Mouse (Mus musculus): Measurements from ENCODE around the gene Gdf1.
A peak's percentile ranks its signal among the peaks of the same experiment; 100 is the strongest.

Gene Gdf1

DNA sequence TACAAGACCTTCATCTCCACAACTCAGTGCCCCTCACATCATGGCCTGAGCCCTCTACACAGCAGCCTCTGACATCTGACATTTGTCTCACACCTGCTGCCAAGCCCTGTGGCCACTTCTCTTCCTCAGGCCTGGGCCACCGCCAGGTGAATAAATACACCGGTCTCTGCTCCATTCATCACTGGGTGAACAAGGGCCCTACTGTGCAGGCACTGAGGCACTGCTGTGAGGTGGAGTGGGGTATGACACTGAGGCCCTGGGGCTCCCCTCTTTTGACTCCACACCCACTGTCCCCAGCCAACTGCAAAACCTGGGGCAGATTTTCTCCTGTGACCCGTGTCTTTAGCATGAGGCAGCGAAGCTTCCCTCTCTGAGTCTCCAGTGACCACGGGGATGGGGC lies 37.0 kb downstream of the Gdf1 start:
- no peak for DNase-seq

DNA sequence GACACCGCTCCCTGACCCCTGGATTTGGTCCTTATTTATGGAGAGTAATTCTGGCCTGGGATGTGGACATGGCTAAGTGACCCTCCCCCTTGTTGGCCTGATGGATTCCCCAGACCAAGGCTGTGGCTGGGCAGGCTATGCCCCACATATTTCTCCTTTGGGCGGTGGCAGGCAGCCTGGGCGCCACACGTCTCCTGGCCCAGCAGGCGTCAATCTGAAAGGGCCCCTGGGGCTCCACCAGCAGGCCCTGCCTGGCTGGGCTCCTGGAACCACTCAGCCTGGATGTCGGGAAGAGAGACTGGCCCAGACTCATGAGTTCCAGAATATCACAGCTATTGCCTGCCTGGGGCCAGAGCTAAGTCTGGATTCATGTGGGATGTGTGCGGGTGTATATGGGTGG lies 40.9 kb downstream of the Gdf1 start:
- DNase-seq = peak; percentile 22

DNA sequence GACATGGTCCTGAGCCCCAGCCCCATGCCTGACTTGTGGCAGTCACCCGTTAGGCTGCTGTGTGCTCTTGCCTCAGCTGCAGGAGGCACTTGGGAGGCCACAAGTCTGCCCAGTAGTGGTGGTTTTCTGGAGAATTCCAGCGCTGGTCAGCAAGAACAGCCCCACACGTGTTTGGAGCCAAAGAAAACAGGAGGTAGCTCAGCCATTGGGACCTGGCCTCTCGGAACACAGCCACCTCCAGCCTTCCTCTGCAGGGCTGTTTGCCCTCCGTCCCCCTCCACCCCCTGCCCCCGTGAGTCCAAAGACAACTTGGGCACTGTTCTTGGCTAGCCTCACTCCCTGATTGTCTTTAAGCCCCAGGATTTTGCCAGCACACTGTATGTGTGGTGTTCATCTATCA lies 42.3 kb downstream of the Gdf1 start:
- DNase-seq = peak; percentile 18

DNA sequence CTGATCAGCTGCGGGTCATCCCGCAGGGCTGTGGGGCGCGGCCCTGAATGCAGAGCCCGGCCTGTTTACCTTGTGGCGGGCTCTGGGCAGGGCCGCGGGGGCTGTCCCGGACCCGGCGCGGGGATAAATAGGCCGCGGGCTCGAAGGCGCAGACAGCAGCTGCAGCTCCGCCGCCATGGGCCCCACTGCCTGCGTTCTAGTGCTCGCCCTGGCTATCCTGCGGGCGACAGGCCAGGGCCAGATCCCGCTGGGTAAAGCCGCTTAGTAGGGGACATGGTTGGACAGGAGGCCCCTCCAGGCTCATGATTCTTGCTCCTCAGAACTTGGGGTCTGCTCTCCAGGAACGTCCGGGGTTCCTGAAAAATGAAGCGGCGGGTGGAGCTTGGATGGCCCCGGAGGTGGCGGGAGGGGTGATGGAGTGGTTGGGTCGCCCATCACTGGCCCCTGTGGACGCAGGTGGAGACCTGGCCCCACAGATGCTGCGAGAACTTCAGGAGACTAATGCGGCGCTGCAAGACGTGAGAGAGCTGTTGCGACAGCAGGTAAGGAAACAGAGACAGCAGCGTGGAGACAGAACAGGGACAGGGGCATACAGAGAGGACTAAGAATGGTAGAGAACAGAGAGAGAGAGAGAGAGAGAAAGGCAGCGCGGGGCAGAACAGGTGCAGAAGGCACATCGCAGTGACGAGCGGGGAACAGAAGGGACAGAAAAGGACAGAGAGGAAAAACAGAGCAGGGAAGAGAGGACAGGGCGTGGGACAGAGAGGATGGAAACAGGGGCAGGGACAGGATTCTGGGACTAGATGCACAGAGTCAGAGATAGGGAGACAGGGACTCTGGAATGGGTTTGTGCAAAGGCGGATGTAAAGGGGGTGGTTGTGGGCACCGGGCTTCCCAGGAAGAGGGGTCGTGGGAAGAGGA lies 44.0 kb downstream of the Gdf1 start, which contains the start of gene Comp:
Gene Comp (plus strand): TSS at position 162 of the 921 bp plus-strand sequence.
- DNase-seq = peak; percentile 57

DNA sequence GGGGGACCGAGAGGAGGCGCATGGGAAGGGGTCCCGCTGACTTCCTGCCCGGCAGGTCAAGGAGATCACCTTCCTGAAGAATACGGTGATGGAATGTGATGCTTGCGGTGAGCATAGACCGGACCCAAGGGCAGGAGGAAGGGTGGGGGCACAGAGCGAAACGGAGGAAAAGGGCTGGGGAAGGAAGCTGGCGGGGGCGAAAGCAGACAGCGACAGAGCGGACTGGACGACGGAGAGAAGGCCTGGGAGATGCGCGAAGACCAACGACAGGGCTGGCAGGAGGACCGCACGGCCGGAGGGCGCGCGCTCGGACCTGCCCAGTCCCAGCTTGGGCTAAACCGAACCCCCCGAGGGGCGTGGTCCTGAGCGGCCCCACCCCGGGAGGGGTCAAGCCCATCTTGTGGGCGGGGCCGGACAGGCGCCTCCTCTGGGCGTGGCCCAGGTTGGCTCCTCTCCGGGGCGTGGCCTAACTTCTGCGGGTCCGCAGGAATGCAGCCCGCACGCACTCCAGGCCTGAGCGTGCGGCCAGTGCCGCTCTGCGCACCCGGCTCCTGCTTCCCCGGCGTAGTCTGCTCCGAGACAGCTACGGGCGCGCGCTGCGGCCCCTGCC lies 44.8 kb downstream of the Gdf1 start:
- peak; percentile 94 for DNase-seq

DNA sequence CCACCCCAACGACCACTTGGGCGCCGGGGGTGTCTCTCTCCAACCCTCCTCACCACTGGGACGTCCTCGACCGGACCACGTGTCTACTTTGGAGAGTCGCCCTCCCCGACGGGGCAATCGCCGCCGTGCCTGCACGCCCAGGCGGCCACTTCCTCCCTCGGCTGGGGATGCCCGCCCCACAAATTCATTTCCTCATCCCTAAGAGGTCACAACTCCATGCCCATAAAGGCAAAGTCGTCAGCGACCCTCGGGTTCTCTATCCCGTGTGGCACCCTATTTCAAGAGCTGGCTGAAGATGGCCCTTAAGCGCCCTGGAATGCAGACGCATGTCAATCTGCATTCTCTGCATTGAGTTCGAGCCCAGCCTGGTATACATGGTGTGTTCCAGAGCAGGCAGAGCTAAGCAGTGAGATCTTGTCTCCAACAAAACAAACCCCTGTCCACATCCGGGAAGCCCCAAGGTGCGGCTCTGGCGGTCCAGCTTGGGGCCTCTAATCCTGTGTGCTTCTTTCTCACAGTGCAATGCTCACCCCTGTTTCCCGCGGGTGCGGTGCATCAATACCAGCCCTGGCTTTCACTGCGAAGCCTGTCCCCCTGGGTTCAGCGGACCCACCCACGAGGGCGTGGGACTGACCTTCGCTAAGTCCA lies 45.7 kb downstream of the Gdf1 start:
- DNase-seq = no peak

DNA sequence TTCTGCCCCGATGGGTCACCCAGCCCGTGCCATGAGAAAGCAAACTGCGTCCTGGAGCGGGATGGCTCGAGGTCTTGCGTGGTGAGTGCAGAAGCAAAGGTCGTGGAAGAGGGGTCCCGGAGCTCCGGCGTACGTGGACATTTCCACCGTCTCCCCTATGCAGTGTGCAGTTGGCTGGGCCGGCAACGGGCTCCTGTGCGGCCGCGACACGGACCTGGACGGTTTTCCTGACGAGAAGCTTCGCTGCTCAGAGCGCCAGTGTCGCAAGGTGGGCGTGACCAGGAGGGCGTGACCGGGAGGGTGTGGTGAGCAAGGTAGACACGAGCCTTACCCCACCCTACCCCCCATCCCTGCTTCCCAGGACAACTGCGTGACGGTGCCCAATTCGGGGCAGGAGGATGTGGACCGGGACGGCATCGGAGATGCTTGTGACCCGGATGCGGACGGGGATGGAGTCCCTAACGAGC lies 46.7 kb downstream of the Gdf1 start:
- DNase-seq = peak; percentile 51

DNA sequence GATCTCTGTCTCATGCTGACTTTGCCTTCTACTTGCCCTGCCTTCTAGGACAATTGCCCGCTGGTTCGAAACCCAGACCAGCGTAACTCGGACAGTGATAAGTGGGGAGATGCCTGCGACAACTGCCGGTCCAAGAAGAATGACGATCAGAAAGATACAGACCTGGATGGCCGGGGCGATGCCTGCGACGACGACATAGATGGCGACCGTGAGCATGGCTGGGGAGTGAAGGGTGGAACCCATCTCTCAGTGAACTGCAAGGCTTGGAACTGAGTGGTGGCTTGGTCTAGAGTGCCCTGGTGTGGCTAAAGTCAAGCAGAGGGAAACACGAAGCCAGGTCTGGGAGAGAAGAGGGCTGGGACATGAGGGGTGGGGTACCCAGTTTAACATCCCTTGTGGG lies 47.4 kb downstream of the Gdf1 start:
- peak; percentile 18 for DNase-seq

DNA sequence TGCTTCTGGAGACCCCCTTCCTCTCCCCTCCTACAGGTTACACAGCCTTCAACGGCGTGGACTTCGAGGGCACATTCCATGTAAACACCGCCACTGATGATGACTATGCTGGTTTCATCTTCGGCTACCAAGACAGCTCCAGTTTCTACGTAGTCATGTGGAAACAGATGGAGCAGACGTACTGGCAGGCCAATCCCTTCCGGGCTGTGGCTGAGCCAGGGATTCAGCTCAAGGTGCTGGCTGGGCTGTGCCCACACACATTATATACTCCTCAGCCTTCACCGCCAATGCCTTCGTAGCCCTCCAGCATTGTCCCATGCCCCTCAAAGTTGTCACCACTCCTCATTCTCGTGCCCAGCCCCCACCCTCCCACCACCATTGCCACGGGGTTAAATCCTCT lies 50.5 kb downstream of the Gdf1 start:
- peak; percentile 66 for DNase-seq
